Mouse (Mus musculus): ENCODE data around the gene Cdc25a.

The Cdc25a gene

DNA sequence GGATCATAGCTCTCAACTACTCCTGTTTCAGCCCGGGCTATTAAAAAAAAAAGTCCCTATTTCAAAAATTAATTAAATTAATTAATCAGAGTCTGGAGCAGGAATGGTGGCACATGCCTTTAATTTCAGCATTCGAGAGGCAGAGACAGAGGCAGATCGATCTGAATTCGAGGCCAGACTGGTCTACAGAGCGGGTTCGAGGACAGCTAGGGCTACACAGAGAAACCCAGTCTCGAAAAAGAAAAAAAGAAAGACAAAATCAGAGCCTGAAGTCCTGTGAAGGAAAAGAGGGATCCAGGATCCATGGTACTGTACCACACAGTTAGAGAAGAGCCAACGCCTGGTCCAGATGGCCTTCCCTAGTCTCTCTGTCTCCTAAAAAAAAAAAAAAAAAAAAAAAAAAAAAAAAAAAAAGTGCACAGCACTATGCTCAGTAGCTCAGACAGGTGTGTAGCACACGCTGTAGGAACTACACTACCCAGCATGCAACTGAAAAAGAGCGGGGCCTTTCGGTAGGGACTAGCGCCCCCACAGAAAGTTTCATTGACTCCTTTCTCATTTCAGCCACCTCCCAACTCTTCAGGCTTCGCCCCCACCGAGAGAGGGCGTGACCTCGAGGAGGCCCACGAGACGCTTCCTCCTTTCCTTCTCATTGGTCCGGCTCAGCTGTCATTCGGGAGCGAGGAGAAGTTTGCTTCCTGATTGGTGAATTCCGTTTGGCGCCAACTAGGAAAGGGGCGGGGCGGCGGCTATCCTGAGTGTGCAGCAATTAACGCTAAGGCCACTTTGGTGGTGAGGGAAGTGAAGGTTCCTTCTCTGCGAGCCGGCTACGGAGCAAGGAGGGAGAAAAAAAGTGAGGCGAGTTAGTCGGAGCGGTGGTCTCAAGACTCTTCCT, at the start of gene Cdc25a:
Gene Cdc25a, plus strand, starts transcription at position 783 of the 895 bp plus-strand sequence.
- peak; percentile 96 for DNase-seq

DNA sequence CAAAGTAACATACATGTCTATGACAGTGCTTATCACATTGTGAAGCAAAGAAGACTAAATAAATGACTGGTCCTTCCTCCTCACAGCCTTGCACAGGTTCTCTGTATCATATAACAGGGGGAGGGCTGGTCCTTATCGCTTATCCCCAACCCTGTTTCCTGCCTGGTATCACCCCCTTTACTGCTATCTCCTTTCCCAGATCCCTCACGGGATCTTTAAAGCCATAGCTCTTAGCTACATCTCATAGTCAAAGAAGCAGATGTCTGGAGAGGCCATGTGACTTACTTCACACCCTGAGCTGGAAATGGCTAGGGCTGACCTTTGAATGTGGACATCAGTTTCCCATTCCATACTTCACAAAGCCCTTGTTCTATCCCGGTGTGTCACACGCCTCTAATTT, 49.6 kb upstream of the Cdc25a start:
- DNase-seq = no peak

DNA sequence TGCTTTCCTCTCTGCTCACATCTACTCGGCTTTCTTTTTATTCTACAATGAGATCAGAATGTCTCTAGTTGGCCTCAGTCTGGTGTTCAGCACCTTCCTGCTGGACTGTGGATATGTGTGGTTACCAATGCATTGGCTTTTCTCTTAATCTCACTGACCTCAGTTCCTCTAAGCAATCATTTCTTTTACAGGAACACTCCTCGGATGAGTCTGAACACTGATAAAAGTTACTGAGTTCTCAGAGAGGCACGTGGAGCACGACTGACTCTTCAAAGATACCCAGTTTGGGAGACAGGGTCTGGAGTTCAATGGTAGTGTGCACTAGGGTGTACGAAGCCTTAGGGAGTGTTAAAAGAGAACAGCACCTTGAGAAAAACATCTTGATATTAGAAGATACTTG, 49.2 kb upstream of the Cdc25a start:
- DNase-seq = no peak

DNA sequence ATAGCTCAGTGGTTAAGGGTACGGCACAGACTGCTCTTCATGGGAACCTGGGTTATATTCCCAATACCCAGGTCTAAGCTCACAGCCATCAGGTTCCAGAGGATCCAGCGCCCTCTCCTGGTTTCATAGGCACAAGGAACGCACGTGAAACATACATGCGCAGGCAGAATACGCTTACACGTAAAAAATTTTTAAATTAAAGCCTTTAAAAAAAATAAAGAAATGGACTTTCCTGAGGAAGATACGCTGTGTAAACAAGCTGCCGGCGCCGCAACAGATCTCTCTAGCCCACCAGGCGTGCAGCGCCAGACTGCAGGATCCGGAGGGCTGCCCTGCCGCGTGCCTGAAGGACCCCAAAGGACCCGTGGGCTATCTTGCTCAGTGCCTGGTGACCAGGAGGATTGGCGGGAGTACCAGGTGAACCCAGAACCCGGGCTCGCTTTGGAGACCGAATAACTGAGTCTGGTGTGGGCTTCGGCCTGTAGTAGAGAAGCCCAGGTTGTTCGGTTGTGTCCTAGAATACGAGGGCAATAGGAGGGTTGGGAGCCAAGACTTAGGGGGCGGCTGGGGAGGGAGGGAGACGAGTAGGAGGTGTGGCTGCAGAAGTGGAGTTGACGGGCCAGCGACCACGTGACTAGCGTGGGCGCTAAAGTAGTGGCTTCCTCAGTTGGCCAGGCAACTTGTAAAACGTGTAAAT, 42.8 kb upstream of the Cdc25a start, which contains the start of gene Nme6:
Gene Nme6, plus strand, starts transcription at position 359 of the 697 bp plus-strand sequence.
- peak; percentile 81 for DNase-seq

DNA sequence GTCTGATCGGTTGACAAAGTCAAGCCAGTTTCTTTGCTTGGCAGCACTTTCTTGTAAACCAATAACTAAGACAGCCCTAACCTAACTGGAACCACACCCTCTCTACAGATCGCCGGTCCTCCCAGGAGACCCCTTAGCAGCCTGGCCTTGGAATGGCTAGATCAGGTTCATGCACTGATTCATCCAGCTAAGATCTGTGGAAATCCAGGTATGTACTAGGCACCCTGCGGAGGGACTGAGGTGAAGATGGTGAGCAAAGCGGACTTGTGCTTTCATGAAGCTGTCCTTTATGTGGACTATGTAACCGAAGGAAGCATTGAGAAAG, 42.3 kb upstream of the Cdc25a start:
- no peak for DNase-seq

DNA sequence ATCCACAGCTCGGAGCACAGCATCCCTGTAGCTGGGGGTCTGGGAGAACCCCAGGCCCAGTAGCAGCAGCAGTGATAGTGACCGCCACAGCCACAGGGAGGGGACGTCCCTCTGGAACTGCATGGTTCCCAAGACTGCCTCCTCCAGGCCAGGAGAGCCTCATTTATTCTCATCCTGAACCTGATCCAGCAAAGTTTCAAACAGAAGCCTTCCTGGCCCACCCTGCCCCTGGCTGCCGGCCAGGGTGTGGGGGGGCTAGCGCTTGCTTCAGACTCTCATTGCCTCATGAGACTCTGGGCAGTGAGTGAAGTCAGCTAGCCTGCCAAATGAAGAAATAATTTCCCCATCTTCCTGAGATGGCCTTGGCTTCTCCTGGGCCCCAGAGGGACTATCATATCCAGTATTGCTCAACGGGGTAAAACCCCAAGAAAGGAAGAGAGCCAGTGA, 26.0 kb upstream of the Cdc25a start, which contains the start of gene Camp:
Gene Camp, minus strand, starts transcription at position 306 of the 447 bp plus-strand sequence.
- DNase-seq = no peak

DNA sequence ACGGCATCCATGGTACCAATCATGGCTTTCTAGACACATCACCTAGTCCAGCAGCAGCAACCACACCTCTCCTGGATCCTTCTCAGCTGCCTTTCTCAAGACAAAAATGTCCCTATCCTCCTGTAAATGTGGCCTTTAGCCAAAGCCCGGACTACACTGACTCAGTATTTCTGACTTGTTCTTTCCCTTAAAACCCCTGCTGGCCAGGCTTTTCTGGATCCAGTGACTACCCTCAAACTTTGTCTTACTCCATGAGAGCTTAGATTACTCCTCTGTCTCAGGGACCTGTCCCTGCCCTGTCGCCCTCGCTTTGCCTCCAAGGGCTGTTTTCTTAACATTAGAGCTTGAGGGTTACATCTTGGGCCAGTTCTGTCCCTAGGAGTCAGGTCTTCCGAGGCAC, 25.3 kb upstream of the Cdc25a start:
- DNase-seq = no peak

DNA sequence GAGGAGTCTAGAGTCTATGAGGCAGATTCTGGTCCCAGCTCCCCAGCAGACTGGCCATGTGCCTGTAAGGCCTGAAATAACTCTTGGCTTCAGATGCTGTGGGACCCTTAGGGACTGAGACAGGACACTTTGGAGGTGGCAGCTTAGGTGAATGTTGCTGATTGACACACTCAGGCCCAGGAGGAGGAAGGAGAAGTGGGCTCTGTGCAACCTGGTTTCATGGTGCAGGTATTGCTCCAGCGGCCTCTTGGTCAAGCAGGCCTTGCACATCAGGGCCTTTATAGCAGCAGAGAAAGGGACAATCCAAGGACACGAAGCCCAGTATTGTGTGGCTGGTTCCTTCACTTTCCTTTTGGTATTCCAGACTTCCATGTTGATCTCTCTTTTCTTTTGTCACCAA, 21.0 kb upstream of the Cdc25a start:
- DNase-seq = no peak

DNA sequence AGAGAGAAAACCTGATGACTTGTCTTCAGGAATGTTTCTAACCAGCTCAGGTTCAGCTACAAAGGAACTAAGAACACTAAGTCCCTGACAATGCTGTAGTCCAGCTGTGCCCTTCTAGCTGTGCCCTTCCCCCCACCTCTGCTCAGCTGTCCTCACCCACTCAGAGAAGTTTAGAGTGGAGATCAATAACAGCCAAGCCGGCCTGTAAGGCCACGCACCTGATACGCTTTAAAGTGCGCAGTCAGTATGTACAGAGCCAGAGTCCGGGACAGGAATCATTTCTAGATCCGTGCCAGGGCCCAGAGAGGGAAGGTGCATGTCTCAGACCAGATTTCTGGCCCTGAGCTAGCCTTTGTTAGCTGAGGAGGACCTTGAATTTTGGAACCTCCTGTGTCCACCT, 19.4 kb upstream of the Cdc25a start:
- no peak for DNase-seq

DNA sequence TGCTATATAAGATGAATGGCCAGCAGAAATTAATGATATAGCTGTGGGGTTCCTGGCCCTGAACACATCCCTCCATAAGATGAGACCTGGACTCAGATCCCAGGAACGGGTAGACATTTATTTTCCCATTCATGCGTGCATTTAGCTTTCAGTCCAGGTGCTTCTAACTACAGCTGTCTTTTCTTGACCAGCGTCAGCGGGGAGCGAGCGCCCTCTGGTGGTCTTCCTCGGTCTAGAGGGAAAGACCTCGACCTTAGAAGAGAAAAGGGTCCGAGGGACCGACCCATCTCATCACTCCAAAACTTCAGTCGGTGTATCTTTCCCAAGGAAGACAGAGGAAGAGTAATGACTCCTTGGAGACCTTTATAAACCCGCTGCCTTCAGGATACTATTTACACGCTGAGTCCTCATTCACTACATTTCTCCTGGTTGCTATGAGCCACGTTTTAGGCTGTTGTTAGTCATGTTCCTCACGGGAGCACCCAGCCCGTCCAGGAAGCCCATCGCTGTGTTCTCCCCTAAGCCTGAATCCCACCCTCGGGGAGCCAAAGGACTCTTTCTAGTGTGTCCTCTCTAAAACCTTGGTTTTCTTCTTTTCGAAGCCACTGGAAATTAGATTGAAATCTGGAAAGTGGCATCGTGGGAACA, 12.9 kb upstream of the Cdc25a start:
- DNase-seq = peak; percentile 55

DNA sequence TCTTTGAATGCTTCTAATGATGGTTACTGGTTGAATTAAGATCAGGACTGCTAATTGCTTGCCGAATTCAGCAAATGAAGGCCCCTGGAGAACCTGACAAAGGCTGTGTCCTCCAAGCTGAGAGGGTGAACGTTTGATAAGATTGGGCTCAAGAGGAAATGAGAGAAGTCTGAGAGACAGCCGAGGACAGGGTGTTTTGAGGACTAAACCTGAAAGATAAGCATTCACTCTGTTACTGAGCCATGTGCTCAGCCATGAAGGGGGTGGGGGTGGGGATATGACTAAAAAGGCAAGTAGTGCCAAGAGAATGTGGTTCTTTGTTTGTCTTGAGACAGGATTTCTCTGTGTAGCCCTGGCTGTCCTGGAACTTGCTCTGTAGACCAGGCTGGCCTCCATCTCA, 12.3 kb upstream of the Cdc25a start:
- DNase-seq = no peak

DNA sequence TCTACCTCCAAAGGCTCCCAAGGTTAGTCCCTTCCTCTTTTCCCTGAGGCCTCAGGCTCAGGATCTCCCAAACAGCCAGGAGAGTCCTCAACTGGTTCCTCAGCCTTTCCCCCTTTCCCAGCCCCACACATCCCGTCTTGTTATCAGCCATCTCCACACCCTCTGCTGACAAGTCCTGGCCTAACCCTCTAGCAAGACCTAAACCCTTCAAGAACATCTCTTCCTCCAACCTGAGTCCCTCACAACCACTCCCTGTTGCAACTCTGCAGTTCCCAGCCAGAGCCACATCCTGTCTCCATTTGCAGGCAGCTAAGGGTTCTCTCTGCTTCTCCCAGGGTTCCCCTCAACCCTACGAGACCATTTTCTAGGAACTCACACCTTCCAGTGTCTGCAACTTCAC, 9.2 kb upstream of the Cdc25a start:
- no peak for DNase-seq

DNA sequence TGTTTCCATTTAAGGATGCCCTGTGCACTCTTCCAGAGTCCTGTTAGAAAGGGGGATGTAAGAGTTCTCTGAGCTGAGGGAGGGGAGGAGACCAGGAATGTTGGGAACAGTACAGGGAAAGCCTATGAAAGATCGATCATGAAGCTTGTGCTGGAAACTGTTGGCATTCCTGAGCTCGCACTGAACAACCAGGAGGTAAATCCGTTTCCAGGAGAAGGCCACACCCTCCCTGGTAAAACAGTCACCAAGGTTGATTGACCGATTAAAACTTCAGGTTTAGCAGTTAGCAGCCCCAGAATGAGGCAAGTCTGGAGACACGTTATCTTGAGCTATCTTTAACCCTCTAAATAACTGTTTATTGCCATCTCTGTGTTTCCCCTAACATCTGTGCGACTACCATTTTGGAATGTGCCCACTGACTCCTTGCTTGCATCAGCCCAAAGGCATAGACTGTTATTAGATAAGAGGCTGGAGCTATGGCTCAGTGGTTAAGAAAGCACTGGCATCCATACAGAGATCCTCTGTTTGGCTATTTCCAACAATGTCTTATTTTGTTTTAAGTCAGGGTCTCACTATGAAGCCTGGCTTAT, 4.3 kb upstream of the Cdc25a start:
- DNase-seq = no peak

DNA sequence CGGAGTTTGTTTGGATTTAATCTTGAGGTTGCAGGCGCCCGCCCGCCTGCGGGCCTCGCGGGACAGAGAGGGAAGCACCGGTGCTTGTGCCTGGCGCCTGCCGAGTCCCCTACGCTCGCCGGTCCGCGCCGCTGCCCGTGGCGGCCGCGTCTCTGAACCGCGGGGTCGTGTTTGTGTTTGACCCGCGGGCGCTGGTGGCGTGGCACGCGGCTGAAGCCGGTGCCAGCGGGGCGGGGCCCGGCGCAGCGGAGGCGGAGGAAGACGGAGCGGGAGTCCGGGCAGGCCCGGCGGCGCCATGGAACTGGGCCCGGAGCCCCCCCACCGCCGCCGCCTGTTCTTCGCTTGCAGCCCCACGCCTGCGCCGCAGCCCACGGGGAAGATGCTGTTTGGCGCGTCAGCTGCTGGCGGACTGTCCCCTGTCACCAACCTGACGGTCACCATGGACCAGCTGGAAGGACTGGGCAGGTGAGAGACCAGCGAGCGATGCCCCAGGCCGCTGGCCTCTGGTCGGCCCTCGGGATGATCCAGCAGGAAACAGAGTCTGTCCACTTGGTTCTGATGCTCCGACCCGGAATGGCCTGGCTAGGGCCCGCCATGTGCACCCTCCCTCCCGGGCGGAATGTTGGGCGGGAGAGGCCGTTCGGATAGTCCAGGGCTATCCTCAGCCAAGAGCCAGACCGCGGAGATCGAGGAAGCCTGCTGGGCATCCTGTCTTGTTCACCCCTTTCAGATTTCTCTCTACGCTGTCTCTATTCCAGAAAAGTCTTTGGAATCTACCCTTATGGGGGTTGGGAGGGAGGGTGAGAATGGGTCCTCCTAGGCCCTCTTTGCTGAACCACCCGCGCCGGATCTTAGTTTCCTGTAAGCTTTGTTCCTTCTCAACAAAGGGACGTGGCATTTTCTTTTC, 569 bp downstream of the Cdc25a start:
- DNase-seq = peak; percentile 73

DNA sequence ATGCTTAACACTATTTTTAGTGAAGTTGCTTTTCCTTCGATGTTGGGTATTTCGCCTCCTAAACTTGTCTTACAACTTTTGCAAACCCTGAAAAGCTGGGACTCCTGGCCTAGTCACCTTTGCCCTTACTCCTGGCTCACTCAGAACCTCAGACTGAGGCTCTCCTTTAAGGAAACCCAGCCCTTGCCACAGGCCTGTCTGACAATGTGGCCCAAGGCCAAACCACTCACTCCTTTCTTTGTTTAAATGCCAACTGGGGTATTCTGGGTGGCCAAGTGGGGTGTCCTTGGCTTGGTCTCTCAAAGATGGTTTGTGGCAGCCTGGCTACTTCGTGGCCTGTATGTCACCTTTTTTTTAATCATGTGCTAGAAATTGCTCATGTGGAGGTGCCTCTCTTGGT, 1.4 kb downstream of the Cdc25a start:
- DNase-seq = no peak

DNA sequence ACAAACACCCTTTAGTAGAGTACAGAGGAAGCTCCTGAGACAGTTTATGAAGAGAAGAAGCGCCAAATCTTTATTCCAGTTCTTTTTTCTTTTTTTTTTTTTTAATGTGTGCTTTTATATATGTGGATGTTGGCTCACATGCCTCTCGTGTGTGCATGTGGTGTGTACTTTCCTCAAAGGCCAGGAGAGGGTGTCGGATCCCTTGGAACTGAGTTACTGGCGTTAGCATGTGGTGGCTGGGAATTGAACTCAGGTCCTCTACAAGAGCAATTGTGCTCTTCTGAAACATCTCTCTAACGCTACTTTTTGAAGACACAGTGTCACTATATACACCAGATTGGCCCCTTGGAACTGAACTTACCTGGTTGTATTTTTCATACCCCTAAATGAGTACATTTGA, 2.3 kb downstream of the Cdc25a start:
- DNase-seq = no peak

DNA sequence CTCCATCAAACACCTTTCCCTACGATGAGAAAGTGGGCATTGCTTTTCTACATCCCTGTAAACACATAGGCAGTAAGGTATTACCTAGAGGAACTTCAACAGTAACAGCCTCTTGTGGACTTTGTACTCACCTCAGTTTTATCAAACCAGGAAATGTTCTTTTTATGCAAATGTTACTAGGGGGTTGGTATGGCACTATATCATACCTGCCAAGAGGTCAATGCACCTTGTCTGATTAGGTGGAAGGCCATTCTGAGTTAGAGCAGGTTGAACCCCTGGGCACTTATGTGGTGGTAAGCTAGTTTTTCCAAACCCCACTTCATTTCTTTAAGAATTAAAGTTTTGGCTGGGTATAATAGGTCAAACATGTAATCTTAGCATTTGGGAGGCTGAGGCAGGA, 3.9 kb downstream of the Cdc25a start:
- no peak for DNase-seq

DNA sequence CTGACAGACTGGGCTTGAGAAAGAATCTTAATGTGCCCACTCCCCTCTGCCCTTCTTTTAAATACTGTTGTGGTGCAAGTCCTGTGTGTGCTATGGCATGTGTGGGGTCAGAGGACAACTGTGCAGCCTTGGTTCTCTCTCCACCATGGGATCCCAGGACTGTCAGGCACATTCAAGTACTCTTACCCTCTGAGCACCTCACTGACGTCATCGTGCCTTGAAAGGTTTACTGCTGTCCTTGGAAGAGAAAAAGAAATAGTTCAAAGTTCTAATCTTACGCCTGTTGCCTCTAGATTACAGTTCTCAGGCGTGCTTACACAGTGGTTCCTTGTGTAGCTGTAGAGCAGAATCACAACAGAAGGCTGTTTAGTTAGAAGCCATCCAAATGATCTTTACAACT, 10.9 kb downstream of the Cdc25a start:
- DNase-seq = no peak

DNA sequence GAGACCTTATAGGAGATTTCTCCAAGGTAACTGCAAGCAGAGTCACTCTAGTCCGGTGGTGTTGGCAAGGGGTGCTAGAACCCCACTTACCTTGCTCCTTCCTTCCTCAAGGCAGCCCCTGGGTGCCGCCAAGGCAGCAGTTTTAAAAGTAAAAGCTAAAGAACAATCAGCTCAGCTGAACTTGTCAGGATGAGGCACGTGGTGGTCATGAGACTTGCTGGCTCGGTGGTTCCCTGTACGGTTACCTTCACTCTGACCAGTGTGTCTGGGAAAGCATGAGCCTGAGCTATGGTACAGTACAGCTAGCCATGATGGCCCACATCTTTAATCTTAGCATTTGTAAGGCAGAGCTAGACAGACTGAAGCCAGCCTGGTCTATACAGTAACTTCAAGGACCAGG, 11.9 kb downstream of the Cdc25a start:
- DNase-seq = no peak

DNA sequence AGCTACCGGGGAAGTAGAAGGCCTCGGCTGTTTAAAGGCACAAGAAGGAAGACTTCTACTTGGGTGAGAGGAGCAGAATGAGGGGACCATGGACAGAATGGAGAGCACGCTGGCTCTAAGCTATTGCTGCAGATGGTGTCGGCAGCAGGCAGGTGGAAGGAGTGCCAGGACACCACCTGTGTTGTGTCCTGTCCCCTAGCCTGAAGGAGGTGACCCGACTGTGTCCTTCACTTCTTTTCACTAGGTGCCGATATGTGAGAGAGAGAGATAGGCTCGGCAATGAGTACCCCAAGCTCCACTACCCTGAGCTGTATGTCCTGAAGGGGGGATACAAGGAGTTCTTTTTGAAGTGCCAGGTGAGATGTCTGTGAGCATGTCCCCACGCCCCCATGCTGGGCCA, 16.1 kb downstream of the Cdc25a start:
- peak; percentile 50 for DNase-seq

DNA sequence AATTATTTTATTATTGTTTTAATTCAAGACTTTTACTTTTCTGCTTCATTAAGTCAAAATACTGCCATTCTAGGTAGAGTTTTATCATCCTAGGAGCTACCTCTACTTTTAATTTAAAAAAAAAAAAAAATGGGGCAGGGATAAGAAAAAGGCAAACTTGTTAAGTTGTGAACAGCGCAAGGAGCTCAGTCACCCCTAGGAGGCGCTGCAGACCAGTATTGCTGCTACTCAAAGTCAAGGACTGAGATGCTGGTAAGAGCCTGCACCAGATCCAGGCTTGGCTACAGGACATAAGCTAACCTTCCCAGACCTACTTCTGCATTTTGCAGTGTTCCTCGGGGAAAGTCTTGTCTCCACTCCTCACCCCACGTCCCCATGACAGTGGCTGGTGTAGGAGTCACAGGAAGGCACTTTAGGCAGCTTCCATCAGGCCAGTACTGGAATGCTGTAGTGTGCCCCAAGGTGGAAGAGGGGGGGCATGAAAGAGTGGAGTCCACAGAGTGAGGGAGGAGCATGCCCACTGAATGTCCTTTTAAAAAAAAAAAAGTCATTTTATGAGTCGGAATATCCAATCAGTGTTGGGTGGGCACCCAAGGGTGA, 17.4 kb downstream of the Cdc25a start:
- DNase-seq = peak; percentile 71

All from cerebellum, adult 11 months (tissue).